Mouse (Mus musculus) cerebellum, adult 2 months (tissue): ENCODE measurements around the gene Gstp1.

Experiments used
- CTCF ChIP-seq: fragments of 200-500 bp; IDR thresholded peaks from 2 replicates; pipeline ENCODE4 v1.5.1; 2011; ENCODE audit warnings: low read depth, mild to moderate bottlenecking, control low read depth, low read length, moderate library complexity, borderline replicate concordance; ENCODE audit not compliant: insufficient read depth
- POLR2A ChIP-seq: fragments of 200-500 bp; IDR thresholded peaks from 2 replicates; pipeline ENCODE4 v1.6.1; 2011; ENCODE audit warnings: low read length, control low read depth, borderline replicate concordance; ENCODE audit not compliant: insufficient read depth

DNA sequence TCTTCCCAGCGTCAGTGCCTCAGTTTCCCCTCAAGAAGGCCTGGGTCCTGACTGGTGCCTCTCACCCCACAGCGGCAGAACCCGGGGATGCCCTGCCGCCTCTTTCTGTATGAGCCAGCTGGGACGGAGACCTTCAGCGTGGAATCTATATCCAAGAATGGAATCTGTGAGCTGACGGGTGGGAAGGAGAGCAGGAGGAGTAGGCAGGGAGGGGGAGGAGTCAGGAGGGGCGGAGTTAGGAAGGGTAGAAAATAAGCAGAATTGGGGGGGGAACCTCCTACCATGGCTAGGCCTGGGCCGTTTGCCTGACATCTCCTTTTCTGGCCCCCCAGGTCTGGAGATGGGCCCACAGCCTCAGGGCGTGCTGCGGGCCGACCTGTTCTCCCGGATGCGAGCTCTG is 49.7 kb downstream of the Gstp1 start:
- TF ChIP-seq POLR2A (no peak), CTCF (no peak)
